Mouse (Mus musculus): Measurements from ENCODE around the gene Rpl14.

DNA sequence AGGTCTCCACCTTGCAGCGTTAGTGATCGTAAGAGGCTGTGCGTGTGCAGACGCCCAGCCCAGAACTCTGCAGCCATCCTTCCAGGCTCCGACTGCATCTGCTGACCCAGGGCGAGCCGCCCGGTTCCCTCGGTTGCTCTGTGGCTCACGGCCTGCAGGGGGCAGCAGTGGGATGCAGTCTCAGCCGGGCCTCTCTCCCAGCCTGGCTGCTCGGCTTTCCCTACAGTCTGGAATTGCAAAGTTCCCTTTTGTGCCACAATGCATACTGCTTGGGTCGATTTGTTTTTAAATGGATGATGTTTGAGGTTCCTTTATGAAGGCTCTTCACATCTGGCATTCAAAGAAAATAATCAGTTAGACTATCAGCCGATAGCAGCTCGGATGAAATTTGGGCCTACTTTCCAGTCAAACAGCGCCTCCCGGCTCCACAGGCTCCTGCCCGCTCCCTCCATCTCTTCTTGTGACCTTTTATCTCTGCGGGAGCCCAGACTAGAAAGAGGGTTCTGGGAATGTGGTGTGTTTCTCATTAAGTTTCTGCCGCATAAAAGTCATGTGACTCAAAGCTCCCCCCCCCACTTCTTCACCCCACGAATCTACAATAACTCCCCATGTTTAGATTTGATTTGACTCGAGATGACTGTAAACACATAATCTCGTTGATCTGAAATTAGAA, 31.7 kb downstream of the Rpl14 start:
- peak; percentile 59 for TF ChIP-seq CTCF (conservative IDR thresholded peaks at IDR 0.05; ENCODE audit: low read length)
- no peak for TF ChIP-seq NANOG (IDR thresholded peaks at IDR 0.05; ENCODE audit: borderline replicate concordance, low read length)
- TF ChIP-seq POU5F1 (IDR thresholded peaks at IDR 0.05; ENCODE audit: borderline replicate concordance, low read length), result no peak

All from E14TG2a.4 (cell line).